Mouse (Mus musculus) midbrain, embryonic 11.5 days (tissue): ENCODE measurements around the gene Ctps2. TPM values are rescaled to one million over a fixed set of nuclear protein-coding genes. Genes with fewer than 3 reads are reported as not detected.
"Not testable (repeated sequence)": the region's sequence is repeated elsewhere in the genome, so short reads cannot be mapped to it uniquely, and the experiment has no call there.

Experiments
- ATAC-seq: fragments of 200-750 bp; cut with Nextera tagmentation; 2 replicates; pipeline ENCODE4 v1.8.0; 2017; ENCODE audit warnings: moderate TSS enrichment, moderate library complexity; ENCODE audit not compliant: low FRiP score
- DNase-seq: peaks from one replicate; pipeline ENCODE4 v3.0.0; 2015; ENCODE audit warnings: low spot score; ENCODE audit errors: missing footprints
- H3K27ac ChIP-seq: fragments of 300-500 bp; sonication (generic); 2 replicates; pipeline ENCODE4 v1.5.1; 2014; ENCODE audit warnings: low read depth, low read length
- H3K27me3 ChIP-seq: fragments of 300-500 bp; sonication (generic); 2 replicates; pipeline ENCODE4 v1.6.1; 2014; ENCODE audit warnings: mild to moderate bottlenecking, low read length, moderate library complexity, mixed read lengths; ENCODE audit not compliant: control insufficient read depth, insufficient read depth
- H3K36me3 ChIP-seq: fragments of 300-500 bp; sonication (generic); 2 replicates; pipeline ENCODE4 v1.6.1; 2014; ENCODE audit warnings: mild to moderate bottlenecking, low read length, moderate library complexity, mixed read lengths; ENCODE audit not compliant: control insufficient read depth, insufficient read depth
- H3K4me1 ChIP-seq: fragments of 300-500 bp; sonication (generic); 2 replicates; pipeline ENCODE4 v1.6.1; 2014; ENCODE audit warnings: low read length; ENCODE audit not compliant: control insufficient read depth, insufficient read depth
- H3K4me2 ChIP-seq: fragments of 300-500 bp; sonication (generic); 2 replicates; pipeline ENCODE4 v1.6.1; 2014; ENCODE audit warnings: mild to moderate bottlenecking, moderate library complexity
- H3K4me3 ChIP-seq: fragments of 300-500 bp; sonication (generic); 2 replicates; pipeline ENCODE4 v1.5.1; 2014; ENCODE audit warnings: low read depth, low read length
- H3K9ac ChIP-seq: fragments of 300-500 bp; sonication (generic); 2 replicates; pipeline ENCODE4 v1.6.1; 2014; ENCODE audit warnings: low read length
- H3K9me3 ChIP-seq: fragments of 300-500 bp; sonication (generic); 2 replicates; pipeline ENCODE4 v1.6.1; 2016; ENCODE audit warnings: low read length; ENCODE audit not compliant: control insufficient read depth
- WGBS: fragments of 180-500 bp; shearing (Covaris S2); extraction: QIAGEN DNeasy Blood & Tissue Kit; methylation state at CpG from one replicate; pipeline ENCODE4 v1.1.7; 2014; 5-methylcytosine and 5-hydroxymethylcytosine counted together
- polyA plus RNA-seq: library from polyadenylated mRNA; unstranded; fragments of >200 nt; fragmentation: Nextera tagmentation; extraction: Ambion mirVana; gene quantifications from 2 replicates; pipeline ENCODE4 v1.2.1, GENCODE M21; 2014

Gene Ctps2
- 86.1 and 101 TPM in 2 replicates for polyA plus RNA-seq

- H3K4me1 ChIP-seq = no peaks in the 10 kb centered on the region; the same call in 1 of the 2 replicates
- no peak within 1 kb of the TSS for H3K27ac ChIP-seq
- 24% methylated on average over 4 of the region's 4 CpGs for WGBS
- H3K27me3 ChIP-seq = 0 out of 2 replicates have a peak, but pooled peaks cover 3% of the 10 kb centered on the region
- no peak for ATAC-seq
- no peaks in the 10 kb centered on the region for H3K9me3 ChIP-seq
- peak within 1 kb of the TSS; percentile 65 for H3K4me2 ChIP-seq
- peak within 1 kb of the TSS; percentile 50 for H3K4me3 ChIP-seq
- DNase-seq = no peak
- H3K36me3 ChIP-seq = no peaks in the 10 kb centered on the region
- peak within 1 kb of the TSS; percentile 64 for H3K9ac ChIP-seq
These were observed at the start of gene Ctps2 for GRCm38 (mm10) chrX:162900938-162901337. Ctps2 (plus strand) TSS chrX:162901238.

GRCm38 (mm10) chrX:162868294-162868965, 32.6 kb upstream of the Ctps2 start:
- H3K9ac ChIP-seq = no peak overlapping the region
- peaks cover 3% of the 10 kb centered on the region; the same call in 1 of the 2 replicates for H3K36me3 ChIP-seq

GRCm38 (mm10) chrX:162871734-162872517, 29.1 kb upstream of the Ctps2 start:
- Histone ChIP-seq H3K27ac (no peak overlapping the region), H3K4me2 (no peak overlapping the region), H3K27me3 (no peaks in the 10 kb centered on the region; the same call in 1 of the 2 replicates), H3K9ac (no peak overlapping the region), H3K4me1 (no peaks in the 10 kb centered on the region), H3K9me3 (no peaks in the 10 kb centered on the region), H3K4me3 (no peak overlapping the region), H3K36me3 (peaks cover 3% of the 10 kb centered on the region; the same call in 1 of the 2 replicates)
- DNase-seq = no peak
- 35% methylated on average over 4 of the region's 4 CpGs for WGBS
- ATAC-seq = no peak

More at GRCm38 (mm10) chrX:162868294-162868965, 32.6 kb upstream of the Ctps2 start:
- 81% methylated on average over 3 of the region's 3 CpGs for WGBS
- ATAC-seq = no peak
- DNase-seq = no peak
- Histone ChIP-seq H3K4me2 (no peak overlapping the region), H3K27me3 (no peaks in the 10 kb centered on the region; the same call in 1 of the 2 replicates), H3K9me3 (no peaks in the 10 kb centered on the region), H3K27ac (no peak overlapping the region), H3K4me1 (no peaks in the 10 kb centered on the region), H3K4me3 (no peak overlapping the region)

GRCm38 (mm10) chrX:162873761-162874160, 27.3 kb upstream of the Ctps2 start:
- peaks cover 3% of the 10 kb centered on the region; the same call in 1 of the 2 replicates for H3K36me3 ChIP-seq
- no peak overlapping the region for H3K4me2 ChIP-seq
- 94% methylated on average over 2 of the region's 2 CpGs for WGBS
- H3K4me1 ChIP-seq = no peaks in the 10 kb centered on the region
- no peak overlapping the region for H3K4me3 ChIP-seq
- ATAC-seq (no peak), DNase-seq (no peak)
- no peaks in the 10 kb centered on the region; the same call in 1 of the 2 replicates for H3K27me3 ChIP-seq
- no peak overlapping the region for H3K9ac ChIP-seq
- no peaks in the 10 kb centered on the region for H3K9me3 ChIP-seq
- H3K27ac ChIP-seq = no peak overlapping the region

GRCm38 (mm10) chrX:162878236-162878635, 22.8 kb upstream of the Ctps2 start:
- DNase-seq (no peak), ATAC-seq (no peak)
- no peaks in the 10 kb centered on the region for H3K9me3 ChIP-seq
- no peaks in the 10 kb centered on the region for H3K36me3 ChIP-seq
- no peak overlapping the region for H3K9ac ChIP-seq
- no peak overlapping the region for H3K27ac ChIP-seq
- no peaks in the 10 kb centered on the region for H3K27me3 ChIP-seq
- no peak overlapping the region for H3K4me2 ChIP-seq
- no peak overlapping the region for H3K4me3 ChIP-seq
- 94% methylated on average over 3 of the region's 3 CpGs for WGBS
- no peaks in the 10 kb centered on the region for H3K4me1 ChIP-seq

GRCm38 (mm10) chrX:162887931-162888511, 13.0 kb upstream of the Ctps2 start, which contains the start of gene Syap1:
Syap1 (minus strand) TSS chrX:162888447.
- H3K27ac ChIP-seq = no peak within 1 kb of the TSS
- peak within 1 kb of the TSS; percentile 65 for H3K4me3 ChIP-seq
- H3K36me3 ChIP-seq = no peaks in the 10 kb centered on the region
- ATAC-seq = peak; percentile 98
- peak within 1 kb of the TSS; percentile 51 for H3K4me2 ChIP-seq
- DNase-seq = peak; percentile 98
- whole genome bisulfite sequencing = 15% methylated on average over 34 of the region's 47 CpGs
- no peaks in the 10 kb centered on the region for H3K9me3 ChIP-seq
- no peaks in the 10 kb centered on the region for H3K27me3 ChIP-seq
- 0 out of 2 replicates have a peak, but pooled peaks cover 2% of the 10 kb centered on the region for H3K4me1 ChIP-seq
- H3K9ac ChIP-seq = peak within 1 kb of the TSS; percentile 71

- DNase-seq (peak; percentile 82), ATAC-seq (peak; percentile 75)
- H3K4me1 ChIP-seq, H3K9me3 ChIP-seq, H3K27me3 ChIP-seq, H3K4me3 ChIP-seq, H3K9ac ChIP-seq, H3K36me3 ChIP-seq, H3K4me2 ChIP-seq, H3K27ac ChIP-seq: not testable (repeated sequence)
- 81% methylated on average over 8 of the region's 25 CpGs for WGBS
These were observed 12.3 kb upstream of the Ctps2 start for GRCm38 (mm10) chrX:162888575-162889223.

GRCm38 (mm10) chrX:162901371-162902039, 467 bp downstream of the Ctps2 start:
- DNase-seq = peak; percentile 89
- peak overlapping the region; percentile 64 for H3K9ac ChIP-seq
- peak overlapping the region; percentile 65 for H3K4me2 ChIP-seq
- H3K36me3 ChIP-seq = no peaks in the 10 kb centered on the region
- H3K4me1 ChIP-seq = no peaks in the 10 kb centered on the region; the same call in 1 of the 2 replicates
- ATAC-seq = peak; percentile 91
- H3K4me3 ChIP-seq = peak overlapping the region; percentile 50
- 16% methylated on average over 24 of the region's 25 CpGs for WGBS
- H3K27ac ChIP-seq = no peak overlapping the region
- no peaks in the 10 kb centered on the region for H3K9me3 ChIP-seq
- 0 out of 2 replicates have a peak, but pooled peaks cover 3% of the 10 kb centered on the region for H3K27me3 ChIP-seq
